Mouse (Mus musculus): ENCODE measurements at regions not wholly inside any gene's neighbourhood (a gene's known extent, or its start where the extent isn't known, plus 50 kb on each side); places are given as distances from the start of the nearest gene placed in this dataset.

DNA sequence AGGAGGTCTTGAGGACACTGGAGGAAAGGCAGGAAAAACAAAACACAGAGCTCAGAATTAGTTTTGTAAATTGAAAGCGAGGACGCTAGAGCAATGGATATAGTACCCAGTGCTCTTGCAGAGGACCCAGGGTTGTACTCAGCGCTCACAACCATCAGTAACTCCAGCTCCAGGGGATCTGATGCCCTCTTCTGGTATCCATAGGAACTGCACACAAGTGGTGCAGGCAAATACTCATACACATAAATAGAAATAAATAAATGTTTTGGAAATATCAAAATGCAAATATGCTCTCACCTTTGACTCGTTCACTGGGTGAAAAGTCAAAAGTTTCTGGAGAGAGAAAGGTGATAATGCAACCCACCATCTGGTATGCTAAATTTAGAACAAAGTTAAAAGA is 267.8 kb upstream of the Onecut1 start:
- TF ChIP-seq POLR2A (IDR thresholded peaks at IDR 0.05; ENCODE audit: borderline replicate concordance, low read depth, low read length) (no peak), CTCF (IDR thresholded peaks at IDR 0.05; ENCODE audit: low read depth, low read length) (no peak)
